Comparison of ENCODE assay signal across 8 mouse cellular contexts in the genomic region with DNA sequence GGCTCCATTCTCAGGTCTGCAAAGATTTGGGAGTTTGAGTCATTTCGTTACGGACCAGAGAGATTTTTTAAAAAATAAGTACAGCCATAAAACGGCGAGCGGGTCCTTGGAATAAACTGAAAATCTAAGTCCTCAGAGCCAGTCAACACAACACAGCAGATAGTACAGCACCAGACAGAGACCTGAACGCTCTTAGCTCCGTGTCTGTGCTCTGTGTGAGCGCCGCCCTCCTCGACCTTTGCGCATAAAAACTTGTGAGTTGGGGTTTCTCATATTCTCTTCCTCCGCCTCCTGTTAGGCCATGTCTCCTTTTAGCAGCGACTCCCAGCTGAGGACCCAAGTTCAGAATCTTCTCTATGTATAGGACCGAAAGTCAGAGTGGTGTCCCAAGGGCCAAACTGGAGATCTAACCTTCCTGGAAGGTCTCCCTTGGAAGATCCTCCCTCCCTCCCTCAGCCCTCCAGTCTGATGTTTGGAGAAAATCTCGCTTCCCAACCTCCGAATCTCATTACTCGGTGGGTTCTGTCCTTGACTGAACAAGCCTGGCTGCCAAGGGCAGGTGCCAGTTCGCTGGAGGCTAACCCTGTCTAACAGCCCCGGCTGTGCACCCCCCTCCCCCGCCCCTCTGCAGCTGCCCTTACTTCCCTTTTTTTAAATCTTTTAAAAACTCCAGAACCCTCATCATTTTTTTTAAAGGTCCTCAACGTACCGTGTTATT.
DNase-seq lines count a peak whose midpoint lies in the region; ATAC-seq lines count a peak whose summit lies in the region.

No protein-coding gene starts in this region.

- no peaks in the 10 kb centered on the region for H3K79me2 ChIP-seq in macrophage (ENCODE audit: inconsistent target)

- peaks cover 29% of the 10 kb centered on the region for H3K27me3 ChIP-seq in forebrain, embryonic 16.5 days (replicated peaks; ENCODE audit: control insufficient read depth, insufficient read depth, low read length)

- intact Hi-C loops in gastrocnemius, postnatal 14 days (cut with DNase I; ENCODE audit: low total_unique reads), result loop anchor here (10.0 kb wide), 1 partner anchor 1477 kb away; no protein-coding TSS in a partner anchor

- H3K36me3 ChIP-seq in forebrain, embryonic 16.5 days (ENCODE audit: control insufficient read depth, insufficient read depth), result no peaks in the 10 kb centered on the region
- H3K36me3 ChIP-seq in macrophage (ENCODE audit: inconsistent target), result no peaks in the 10 kb centered on the region

- peak overlapping the region; percentile 35; the same call in 1 of the 2 replicates for H3K9ac ChIP-seq in forebrain, embryonic 16.5 days (replicated peaks; ENCODE audit: low read depth, low read length)

- peak overlapping the region; percentile 68 for H3K4me2 ChIP-seq in forebrain, embryonic 16.5 days (ENCODE audit: low read length)

- DNase-seq in cerebellum, postnatal 10 days, result peak; percentile 27 to 32
- no peak for DNase-seq in cerebellum, adult 11-12 months
- DNase-seq in ES-CJ7 (ENCODE audit: low read depth, low spot score), result peak; percentile 32
- no peak for DNase-seq in layer of hippocampus, postnatal 10 days (ENCODE audit: low spot score in 2 of 2)
- no peak for DNase-seq in gastrocnemius, postnatal 10 days
- no peak for DNase-seq in gastrocnemius, postnatal 14 days

- ATAC-seq in forebrain, embryonic 16.5 days, result peak; percentile 55

- H3K4me1 ChIP-seq in forebrain, embryonic 16.5 days (replicated peaks; ENCODE audit: control insufficient read depth, insufficient read depth, low read length), result peaks cover 17% of the 10 kb centered on the region

- WGBS in forebrain, embryonic 16.5 days, result 3% methylated on average over 22 of the region's 22 CpGs
- 4% methylated on average over 21 of the region's 22 CpGs for WGBS in macrophage (ENCODE audit: missing documents)

- H3K27ac ChIP-seq in forebrain, embryonic 16.5 days (ENCODE audit: low read length), result 0 out of 2 replicates have a peak overlapping the region, but pooled peaks have one; percentile 13
- H3K27ac ChIP-seq in macrophage, result no peak overlapping the region

- peak overlapping the region; percentile 35 for H3K4me3 ChIP-seq in forebrain, embryonic 16.5 days (replicated peaks; ENCODE audit: low read length)
- H3K4me3 ChIP-seq in macrophage (ENCODE audit: inconsistent target), result peak overlapping the region; percentile 17; the same call in 1 of the 2 replicates

- no peaks in the 10 kb centered on the region for H3K9me3 ChIP-seq in forebrain, embryonic 16.5 days (ENCODE audit: control insufficient read depth, low read length)

Comparison
In these comparisons a context has a peak if more than half of its experiments do, and no peak if none do; other contexts are left out.
1. DNase-seq: peak in cerebellum, postnatal 10 days (2 of 2) and ES-CJ7 (single experiment); none in cerebellum, adult 11-12 months (single experiment), layer of hippocampus, postnatal 10 days (0 of 2), gastrocnemius, postnatal 10 days (single experiment) and gastrocnemius, postnatal 14 days (single experiment).